Mouse (Mus musculus) layer of hippocampus, adult 18-20 months (tissue): ENCODE data around the gene Wbp11. TPM values are rescaled to one million over a fixed set of nuclear protein-coding genes. Genes with fewer than 3 reads are reported as not detected.

Experiments
- microRNA-seq, 2 experiments: library from miRNA; unstranded; fragments of <30 nt; microRNA quantifications; one replicate each; pipeline ENCODE4 v1.2.0; 2021
- total RNA-seq, 2 experiments: library from RNA; stranded (reverse); gene quantifications; 2 replicates each; pipeline ENCODE4 v1.2.3; 2021

Gene Wbp11
- total RNA-seq, 2 experiments from 2014 or later, result 136 to 141 TPM

Small RNAs within 50 kb of the gene (microRNA-seq; reads per million reads assigned to microRNA genes)
- gene Gm44364, result 0 reads per million in 2 experiments

Other genes starting within 250 kb of the Wbp11 start
- under 1 TPM in 1 of 2 experiments, not detected in 1; 0.30 TPM for gene Plbd1, start 166.3 kb downstream of the Wbp11 start, total RNA-seq
- under 1 TPM; 0.53 to 0.57 TPM for gene Gucy2c, start 46.5 kb downstream of the Wbp11 start, total RNA-seq
- gene Hist4h4, start 23.8 kb downstream of the Wbp11 start, total RNA-seq, result 10 to 100 TPM; 11.8 to 13.2 TPM
- 10 to 100 TPM; 64.1 to 73.0 TPM for gene H2afj, start 20.0 kb downstream of the Wbp11 start, total RNA-seq
- gene BC049715, start 607 bp downstream of the Wbp11 start, total RNA-seq, result 1 to 10 TPM; 2.6 to 3.0 TPM
- 10 to 100 TPM; 10.4 to 14.0 TPM for gene Smco3, start 7.2 kb upstream of the Wbp11 start, total RNA-seq
- not detected for gene Art4, start 29.5 kb upstream of the Wbp11 start, total RNA-seq
- gene Mgp, start 47.6 kb upstream of the Wbp11 start, total RNA-seq, result 10 to 100 TPM; 24.7 to 29.4 TPM
- under 1 TPM; 0.58 to 0.87 TPM for gene Erp27, start 93.9 kb upstream of the Wbp11 start, total RNA-seq
- 1 to 10 TPM in 1 of 2 experiments, under 1 TPM in 1; 0.43 to 3.1 TPM for gene Pde6h, start 95.6 kb upstream of the Wbp11 start, total RNA-seq
- gene Arhgdib, start 113.7 kb upstream of the Wbp11 start, total RNA-seq, result 10 to 100 TPM; 10.4 to 11.7 TPM